Comparison of ENCODE assay signal across 8 mouse cellular contexts in genomic region chr8:47242207-47243004, GRCm38 (mm10).
A peak's percentile ranks its signal among the peaks of the same experiment; 100 is the strongest.
DNase-seq lines count a peak whose midpoint lies in the region; ATAC-seq and TF ChIP-seq lines count a peak whose summit lies in the region.

No protein-coding gene starts in this region.

- peak overlapping the region; percentile 36 for H3K4me3 ChIP-seq in hindbrain, embryonic 13.5 days
- H3K4me3 ChIP-seq in lung, embryonic 14.5 days (ENCODE audit: low read depth, low read length): peak overlapping the region; percentile 32

- 8% methylated on average over 17 of the region's 17 CpGs for WGBS in hindbrain, embryonic 13.5 days
- 23% methylated on average over 17 of the region's 17 CpGs for WGBS in lung, embryonic 14.5 days

- DNase-seq in T-cell, adult 2 months (ENCODE audit: low spot score): peak; percentile 10
- DNase-seq in gastrocnemius, adult 18-20 months (ENCODE audit: low spot score): peak; percentile 62
- peak; percentile 94 for DNase-seq in layer of hippocampus, adult 9-11 months
- peak; percentile 90 for DNase-seq in lung, embryonic 14.5 days
- peak; percentile 23 for DNase-seq in ovary, postnatal 10 days (ENCODE audit: low spot score)
- peak; percentile 63 to 69 for DNase-seq in urinary bladder, postnatal 4 days (ENCODE audit: low spot score in 2 of 2)

- H3K4me2 ChIP-seq in hindbrain, embryonic 13.5 days: peak overlapping the region; percentile 60
- peak overlapping the region; percentile 65 for H3K4me2 ChIP-seq in lung, embryonic 14.5 days

- peak; percentile 92 for ATAC-seq in common myeloid progenitor, adult 5-6 weeks (replicated peaks; ENCODE audit: low read depth, poor library complexity, severe bottlenecking)
- peak; percentile 97 for ATAC-seq in hindbrain, embryonic 13.5 days (ENCODE audit: low FRiP score)
- ATAC-seq in lung, embryonic 14.5 days (ENCODE audit: insufficient read depth): peak; percentile 92

- peaks cover 71% of the 10 kb centered on the region for H3K4me1 ChIP-seq in hindbrain, embryonic 13.5 days (replicated peaks)
- H3K4me1 ChIP-seq in lung, embryonic 14.5 days (ENCODE audit: insufficient read depth): peaks cover 20% of the 10 kb centered on the region

- H3K9ac ChIP-seq in hindbrain, embryonic 13.5 days: peak overlapping the region; percentile 67
- 0 out of 2 replicates have a peak overlapping the region, but pooled peaks have one; percentile 13 for H3K9ac ChIP-seq in lung, embryonic 14.5 days

- no peaks in the 10 kb centered on the region for H3K9me3 ChIP-seq in hindbrain, embryonic 13.5 days
- no peaks in the 10 kb centered on the region for H3K9me3 ChIP-seq in lung, embryonic 14.5 days (ENCODE audit: low read depth, low read length)

- no peak for TF ChIP-seq CTCF in lung, embryonic 14.5 days (IDR thresholded peaks at IDR 0.05; ENCODE audit: low read depth)

- peak overlapping the region; percentile 89 for H3K27ac ChIP-seq in hindbrain, embryonic 13.5 days
- peak overlapping the region; percentile 75; the same call in 1 of the 2 replicates for H3K27ac ChIP-seq in lung, embryonic 14.5 days (ENCODE audit: low read depth)

- H3K36me3 ChIP-seq in hindbrain, embryonic 13.5 days: no peaks in the 10 kb centered on the region
- no peaks in the 10 kb centered on the region for H3K36me3 ChIP-seq in lung, embryonic 14.5 days (ENCODE audit: insufficient read depth)

- no peaks in the 10 kb centered on the region for H3K27me3 ChIP-seq in hindbrain, embryonic 13.5 days
- no peaks in the 10 kb centered on the region for H3K27me3 ChIP-seq in lung, embryonic 14.5 days (ENCODE audit: insufficient read depth, low read length)

Comparison
In these comparisons a context has a peak if more than half of its experiments do, and no peak if none do; other contexts are left out.
1. Peak in every context shown above with its lines: DNase-seq, ATAC-seq, H3K4me3 ChIP-seq and H3K27ac ChIP-seq.
2. DNase-seq: peak in every context shown above with its lines; median percentile 94 in layer of hippocampus, adult 9-11 months; 90 in lung, embryonic 14.5 days; 66 in urinary bladder, postnatal 4 days; 62 in gastrocnemius, adult 18-20 months; 23 in ovary, postnatal 10 days; 10 in T-cell, adult 2 months.